Mouse (Mus musculus) thymus, postnatal 10 days (tissue): ENCODE data around the gene Lmod2.

Experiments used
- DNase-seq, 2 experiments: peaks; one replicate each; pipeline ENCODE4 v3.0.0; 2021; ENCODE audit warnings: low spot score in 2 of 2

Gene Lmod2

GRCm38 (mm10) chr6:24597500-24597899 lies at the start of gene Lmod2:
Lmod2 (plus strand) TSS chr6:24597762.
- DNase-seq, result no peak

- no peak for DNase-seq
Observed at GRCm38 (mm10) chr6:24549801-24550200, 47.8 kb upstream of the Lmod2 start.

- no peak for DNase-seq
Observed at GRCm38 (mm10) chr6:24552046-24552445, 45.5 kb upstream of the Lmod2 start.

GRCm38 (mm10) chr6:24554427-24555086 lies 43.0 kb upstream of the Lmod2 start:
- DNase-seq, result no peak

- DNase-seq, result no peak
Observed at GRCm38 (mm10) chr6:24555488-24555887, 42.1 kb upstream of the Lmod2 start.

- DNase-seq, result no peak
Observed at GRCm38 (mm10) chr6:24564081-24564480, 33.5 kb upstream of the Lmod2 start.

- no peak for DNase-seq
Observed at GRCm38 (mm10) chr6:24564886-24565285, 32.7 kb upstream of the Lmod2 start.

GRCm38 (mm10) chr6:24568963-24569362 lies 28.6 kb upstream of the Lmod2 start:
- DNase-seq, result no peak

- no peak for DNase-seq
Observed at GRCm38 (mm10) chr6:24569711-24570110, 27.9 kb upstream of the Lmod2 start.

- DNase-seq, result no peak
Observed at GRCm38 (mm10) chr6:24570278-24570677, 27.3 kb upstream of the Lmod2 start.

GRCm38 (mm10) chr6:24571126-24571525 lies 26.4 kb upstream of the Lmod2 start:
- DNase-seq, result no peak

- DNase-seq, result no peak
Observed at GRCm38 (mm10) chr6:24572431-24572830, 25.1 kb upstream of the Lmod2 start.

- DNase-seq, result no peak
Observed at GRCm38 (mm10) chr6:24573319-24573718, 24.2 kb upstream of the Lmod2 start.

- DNase-seq, result no peak
Observed at GRCm38 (mm10) chr6:24583456-24583855, 14.1 kb upstream of the Lmod2 start.

- DNase-seq, result no peak
Observed at GRCm38 (mm10) chr6:24585431-24586310, 11.9 kb upstream of the Lmod2 start.

GRCm38 (mm10) chr6:24586885-24587284 lies 10.7 kb upstream of the Lmod2 start:
- no peak for DNase-seq

GRCm38 (mm10) chr6:24590282-24590681 lies 7.3 kb upstream of the Lmod2 start:
- DNase-seq, result no peak

- no peak for DNase-seq
Observed at GRCm38 (mm10) chr6:24591525-24592218, 5.9 kb upstream of the Lmod2 start.

GRCm38 (mm10) chr6:24599179-24599578 lies 1.6 kb downstream of the Lmod2 start:
- no peak for DNase-seq

GRCm38 (mm10) chr6:24599639-24600038 lies 2.1 kb downstream of the Lmod2 start:
- no peak for DNase-seq

- no peak for DNase-seq
Observed at GRCm38 (mm10) chr6:24600134-24600533, 2.6 kb downstream of the Lmod2 start.

GRCm38 (mm10) chr6:24600726-24601125 lies 3.2 kb downstream of the Lmod2 start:
- DNase-seq, result no peak
